In the genomic region with DNA sequence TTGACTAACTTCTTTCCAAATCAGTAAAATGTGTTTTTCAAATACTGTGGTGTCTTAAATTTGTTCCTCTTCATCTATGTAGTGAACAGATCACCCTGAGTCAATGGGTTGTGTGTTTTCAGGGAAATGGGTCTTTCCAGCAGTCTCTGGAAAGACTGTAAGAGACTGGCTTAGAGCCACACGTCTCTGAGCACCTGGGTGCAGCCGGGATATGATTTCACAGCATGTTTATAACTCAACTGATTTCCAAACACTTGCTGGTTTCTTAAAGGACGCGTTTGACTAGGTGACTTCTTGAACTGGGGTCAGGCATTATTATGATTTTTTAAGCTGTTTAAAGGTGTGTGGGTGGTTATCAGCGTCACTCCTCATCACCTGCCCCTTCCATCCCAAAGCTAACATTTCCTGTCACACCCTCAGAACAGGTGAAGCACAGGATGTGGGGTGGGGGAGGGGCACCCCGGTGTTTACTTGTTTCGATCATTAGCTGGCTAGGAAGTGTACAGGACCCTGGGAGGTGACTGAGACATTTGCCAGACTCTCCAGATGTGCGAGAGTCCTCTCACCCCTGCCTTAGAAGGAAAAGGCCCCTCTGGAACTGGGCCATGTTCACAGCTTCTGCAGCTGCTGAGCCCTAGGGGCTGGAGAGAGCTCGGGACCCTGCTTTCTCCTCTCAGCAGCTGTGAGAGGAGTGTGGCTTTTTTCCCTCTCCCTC, we compare ENCODE assay signal across 8 mouse cellular contexts.
A peak's percentile ranks its signal among the peaks of the same experiment; 100 is the strongest.
DNase-seq lines count a peak whose midpoint lies in the region; ATAC-seq and TF ChIP-seq lines count a peak whose summit lies in the region.

No protein-coding gene starts in this region.

- H3K4me3 ChIP-seq in heart, embryonic 12.5 days = no peak overlapping the region
- no peak overlapping the region for H3K4me3 ChIP-seq in hindbrain, embryonic 16.5 days (ENCODE audit: low read length)

- H3K4me1 ChIP-seq in heart, embryonic 12.5 days (replicated peaks) = peaks cover 18% of the 10 kb centered on the region
- no peaks in the 10 kb centered on the region for H3K4me1 ChIP-seq in hindbrain, embryonic 16.5 days (ENCODE audit: control insufficient read depth, insufficient read depth, low read depth, low read length)

- intact Hi-C loops in heart, postnatal 25 days (cut with DNase I) = no loop called here

- H3K9ac ChIP-seq in heart, embryonic 12.5 days = no peak overlapping the region
- no peak overlapping the region for H3K9ac ChIP-seq in hindbrain, embryonic 16.5 days (ENCODE audit: low read depth, low read length)

- ATAC-seq in heart, embryonic 12.5 days (ENCODE audit: insufficient number of reproducible peaks, low FRiP score) = peak; percentile 71; the same call in 1 of the 2 replicates
- ATAC-seq in hindbrain, embryonic 16.5 days = no peak

- no peak overlapping the region for H3K27ac ChIP-seq in heart, embryonic 12.5 days (ENCODE audit: poor library complexity, severe bottlenecking)
- H3K27ac ChIP-seq in hindbrain, embryonic 16.5 days (ENCODE audit: low read depth, low read length) = no peak overlapping the region

- TF ChIP-seq POLR2A in brain, embryonic 14.5 days (IDR thresholded peaks at IDR 0.05; ENCODE audit: borderline replicate concordance, extremely low read depth, insufficient read depth, insufficient read length, poor library complexity, severe bottlenecking) = no peak

- no peaks in the 10 kb centered on the region for H3K27me3 ChIP-seq in heart, embryonic 12.5 days (replicated peaks)
- no peaks in the 10 kb centered on the region for H3K27me3 ChIP-seq in hindbrain, embryonic 16.5 days (replicated peaks; ENCODE audit: control insufficient read depth, insufficient read depth, low read length)

- peak; percentile 17 to 52 for DNase-seq in heart, adult 18-20 months
- DNase-seq in heart, postnatal 25 days (ENCODE audit: low spot score) = no peak
- DNase-seq in brain, embryonic 14.5 days (ENCODE audit: low read depth) = peak; percentile 39
- peak; percentile 31 for DNase-seq in lung, postnatal 14 days
- no peak for DNase-seq in spleen, postnatal 4 days (ENCODE audit: low spot score in 2 of 2)
- DNase-seq in adrenal gland, postnatal 36 days = no peak

- H3K4me2 ChIP-seq in heart, embryonic 12.5 days = no peak overlapping the region
- no peak overlapping the region for H3K4me2 ChIP-seq in hindbrain, embryonic 16.5 days (ENCODE audit: low read length)

- no peaks in the 10 kb centered on the region for H3K36me3 ChIP-seq in heart, embryonic 12.5 days
- H3K36me3 ChIP-seq in hindbrain, embryonic 16.5 days (ENCODE audit: control insufficient read depth, insufficient read depth, low read length) = no peaks in the 10 kb centered on the region

- WGBS in heart, embryonic 12.5 days = 44% methylated on average over 9 of the region's 9 CpGs
- WGBS in hindbrain, embryonic 16.5 days = 66% methylated on average over 9 of the region's 9 CpGs

- TF ChIP-seq CTCF in brain, embryonic 14.5 days (IDR thresholded peaks at IDR 0.05; ENCODE audit: borderline replicate concordance, extremely low read depth, insufficient read depth, insufficient read length) = no peak

- H3K9me3 ChIP-seq in heart, embryonic 12.5 days (replicated peaks) = 0 out of 2 replicates have a peak, but pooled peaks cover 5% of the 10 kb centered on the region
- no peaks in the 10 kb centered on the region for H3K9me3 ChIP-seq in hindbrain, embryonic 16.5 days (ENCODE audit: control insufficient read depth, low read length)

Comparison
In these comparisons a context has a peak if more than half of its experiments do, and no peak if none do; other contexts are left out.
1. DNase-seq: peak in heart, adult 18-20 months (2 of 2), brain, embryonic 14.5 days (single experiment) and lung, postnatal 14 days (single experiment); none in heart, postnatal 25 days (single experiment), spleen, postnatal 4 days (0 of 2) and adrenal gland, postnatal 36 days (0 of 2).